Mouse (Mus musculus) G1E (cell line): Measurements from ENCODE around the gene Cradd. TPM values are rescaled to one million over a fixed set of nuclear protein-coding genes. Genes with fewer than 3 reads are reported as not detected.
A peak's percentile ranks its signal among the peaks of the same experiment; 100 is the strongest.

Source experiments
- ATAC-seq: 2 replicates; pipeline ENCODE4 v1.8.0; 2016; ENCODE audit warnings: mild to moderate bottlenecking; ENCODE audit not compliant: insufficient number of reproducible peaks, poor library complexity, low FRiP score, severe bottlenecking; ENCODE audit errors: extremely low read depth
- DNase-seq: peaks from one replicate; pipeline ENCODE4 v3.0.0; 2012; ENCODE audit warnings: low spot score
- H3K27me3 ChIP-seq: 2 replicates; pipeline ENCODE4 v1.6.1; 2012; ENCODE audit warnings: mild to moderate bottlenecking, low read length, inconsistent platforms; ENCODE audit not compliant: insufficient read depth
- H3K36me3 ChIP-seq: replicated peaks from 2 replicates; pipeline ENCODE3; 2012; ENCODE audit warnings: mild to moderate bottlenecking, inconsistent platforms
- H3K4me1 ChIP-seq: 2 replicates; pipeline ENCODE4 v1.6.1; 2012; ENCODE audit warnings: low read depth, low read length, inconsistent platforms, mixed read lengths; ENCODE audit not compliant: insufficient read depth
- H3K4me3 ChIP-seq: 2 replicates; pipeline ENCODE4 v1.5.1; 2012; ENCODE audit warnings: low read depth, mild to moderate bottlenecking, inconsistent platforms, low read length, moderate library complexity, mixed read lengths
- H3K9me3 ChIP-seq: replicated peaks from 2 replicates; pipeline ENCODE4 v1.6.1; 2012; ENCODE audit warnings: inconsistent platforms
- CTCF ChIP-seq: IDR thresholded peaks from 2 replicates; pipeline ENCODE4 v1.5.1; 2012; ENCODE audit warnings: low read depth, low read length, inconsistent platforms, mixed read lengths
- GATA1 ChIP-seq: IDR thresholded peaks from 2 replicates; pipeline ENCODE4 v1.6.1; 2012; ENCODE audit warnings: borderline replicate concordance, low read length, inconsistent platforms, mixed read lengths
- GATA2 ChIP-seq: IDR thresholded peaks from 2 replicates; pipeline ENCODE4 v1.6.1; 2012; ENCODE audit warnings: low read depth, low read length, inconsistent platforms, borderline replicate concordance
- POLR2AphosphoS5 ChIP-seq: IDR thresholded peaks from 2 replicates; pipeline ENCODE4 v1.6.1; 2012; ENCODE audit warnings: low read depth, low read length, inconsistent platforms; ENCODE audit not compliant: insufficient replicate concordance
- TAL1 ChIP-seq: conservative IDR thresholded peaks from 2 replicates; pipeline ENCODE4 v1.6.1; 2012; ENCODE audit warnings: low read depth, low read length, inconsistent platforms, mixed read lengths
- polyA plus RNA-seq: library from polyadenylated mRNA; stranded (reverse); fragments of >175 nt; gene quantifications from 2 replicates; pipeline ENCODE4 v1.2.3, GENCODE M21; 2012
- total RNA-seq, 2 experiments: library from RNA; stranded (forward) in 1 of 2; stranded (reverse) in 1 of 2; fragments of 200-1000 nt in 1 of 2; fragments of >200 nt in 1 of 2; fragmentation: Nextera tagmentation in 1 of 2; gene quantifications; 2 replicates each; pipeline ENCODE4 v1.2.3; 2014 to 2017

Gene Cradd
- total and polyA plus RNA-seq, 3 experiments: 9.0 to 81.4 (median 22.5) TPM

DNA sequence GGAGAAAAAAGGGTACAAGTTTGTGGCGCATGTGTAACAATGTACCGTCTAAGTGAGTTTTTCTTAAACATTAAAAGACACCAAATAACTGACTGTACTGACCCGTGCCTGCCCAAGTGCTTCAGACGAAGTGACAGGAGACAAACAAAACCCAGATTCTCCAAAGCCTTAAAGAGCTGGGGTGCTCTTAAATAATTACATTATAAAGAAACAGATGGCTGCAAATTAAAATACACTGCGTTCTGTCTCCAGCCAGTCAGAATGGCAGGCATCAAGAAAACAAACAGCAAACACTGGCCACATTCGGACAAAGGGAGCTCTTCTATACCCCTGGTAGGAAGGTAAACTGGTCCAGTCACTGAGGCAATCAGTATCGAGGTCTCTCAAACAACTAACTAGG is 43.3 kb upstream of the Cradd start:
- Histone ChIP-seq H3K27me3 (peaks cover 16% of the 10 kb centered on the region), H3K4me1 (no peaks in the 10 kb centered on the region; the same call in 1 of the 2 replicates), H3K4me3 (no peak overlapping the region), H3K36me3 (no peaks in the 10 kb centered on the region), H3K9me3 (no peaks in the 10 kb centered on the region)
- ATAC-seq (no peak), DNase-seq (no peak)
- no peak for TF ChIP-seq TAL1
- no peak for TF ChIP-seq GATA1
- no peak for TF ChIP-seq CTCF
- no peak for TF ChIP-seq POLR2AphosphoS5
- no peak for TF ChIP-seq GATA2

DNA sequence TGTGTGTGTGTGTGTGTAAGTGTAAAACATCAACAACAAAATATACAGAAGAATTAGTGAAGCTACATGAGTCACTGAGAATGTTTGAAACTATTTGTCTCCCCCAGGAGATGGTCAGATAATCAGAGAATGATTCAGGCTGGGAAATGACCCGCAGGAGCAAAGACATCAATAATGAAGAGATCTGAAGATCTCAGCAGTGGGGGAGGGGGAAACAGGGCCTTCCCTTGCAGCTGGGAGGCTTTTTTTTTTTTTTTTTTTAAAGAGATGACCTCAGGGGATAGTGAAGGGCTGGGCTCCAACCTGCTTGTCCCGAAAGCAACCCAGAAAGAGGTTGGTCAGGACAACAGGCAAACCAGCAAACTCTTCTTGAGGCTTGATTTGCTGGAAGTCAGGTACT is 38.4 kb upstream of the Cradd start:
- Histone ChIP-seq H3K27me3 (peaks cover 22% of the 10 kb centered on the region), H3K4me1 (peaks cover 11% of the 10 kb centered on the region; the same call in 1 of the 2 replicates), H3K9me3 (no peaks in the 10 kb centered on the region), H3K4me3 (no peak overlapping the region), H3K36me3 (no peaks in the 10 kb centered on the region)
- ATAC-seq (no peak), DNase-seq (no peak)
- TF ChIP-seq GATA2 (no peak), TAL1 (no peak)

DNA sequence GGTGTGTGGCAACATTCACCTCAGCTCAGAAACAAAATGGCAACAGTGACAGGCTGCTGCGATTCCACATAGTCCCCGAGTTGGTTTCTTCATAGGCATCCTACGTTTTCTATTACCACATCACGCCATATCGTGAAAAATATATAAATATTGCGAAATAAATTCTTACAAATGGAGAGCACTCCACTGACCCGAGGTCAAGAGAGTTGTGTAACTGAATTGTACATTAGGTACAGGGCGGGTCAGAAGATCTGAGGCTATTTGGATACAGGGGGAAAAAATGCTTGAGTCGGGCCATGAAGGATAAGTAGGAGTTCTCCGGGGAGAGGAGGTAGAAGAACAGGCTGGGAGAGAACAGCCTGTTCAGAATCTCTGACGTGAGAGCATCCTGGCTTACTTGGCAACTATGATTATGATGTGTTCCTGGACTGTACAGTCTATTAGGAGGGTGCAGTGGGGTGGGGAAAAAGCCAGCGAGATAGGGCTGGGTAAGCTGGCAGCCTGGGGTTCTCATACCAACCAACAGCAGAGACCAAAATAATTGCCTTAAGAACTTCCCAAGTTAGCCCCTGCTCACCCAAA is 37.4 kb upstream of the Cradd start:
- Histone ChIP-seq H3K27me3 (peaks cover 22% of the 10 kb centered on the region), H3K9me3 (no peaks in the 10 kb centered on the region), H3K4me1 (peaks cover 13% of the 10 kb centered on the region; the same call in 1 of the 2 replicates), H3K36me3 (no peaks in the 10 kb centered on the region), H3K4me3 (no peak overlapping the region)
- DNase-seq: no peak
- no peak for TF ChIP-seq GATA1
- ATAC-seq: no peak

DNA sequence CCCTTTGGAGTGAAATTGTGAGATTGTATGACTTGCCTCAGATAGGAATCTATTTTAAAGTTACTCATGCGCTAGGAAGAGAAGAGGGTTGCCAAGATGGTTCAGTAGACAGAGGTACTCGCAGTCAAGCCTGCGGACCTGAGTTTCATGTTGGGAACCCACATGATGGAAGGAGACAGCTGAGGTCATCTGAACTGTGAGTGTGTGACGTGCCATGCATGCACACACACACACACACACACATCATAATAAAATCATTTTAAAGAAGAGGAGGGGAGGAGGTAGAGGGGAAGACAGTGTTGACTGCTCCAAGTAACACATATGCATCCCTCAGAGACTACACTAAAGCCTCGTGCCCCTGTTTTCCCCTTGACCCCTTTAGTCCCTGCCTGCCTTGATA is 36.1 kb upstream of the Cradd start:
- H3K9me3 ChIP-seq: no peaks in the 10 kb centered on the region
- no peak overlapping the region for H3K4me3 ChIP-seq
- TF ChIP-seq GATA1 (no peak), POLR2AphosphoS5 (no peak), GATA2 (no peak), CTCF (no peak), TAL1 (no peak)
- DNase-seq (no peak), ATAC-seq (no peak)
- H3K27me3 ChIP-seq: peaks cover 26% of the 10 kb centered on the region
- H3K4me1 ChIP-seq: peaks cover 13% of the 10 kb centered on the region; the same call in 1 of the 2 replicates
- H3K36me3 ChIP-seq: no peaks in the 10 kb centered on the region

DNA sequence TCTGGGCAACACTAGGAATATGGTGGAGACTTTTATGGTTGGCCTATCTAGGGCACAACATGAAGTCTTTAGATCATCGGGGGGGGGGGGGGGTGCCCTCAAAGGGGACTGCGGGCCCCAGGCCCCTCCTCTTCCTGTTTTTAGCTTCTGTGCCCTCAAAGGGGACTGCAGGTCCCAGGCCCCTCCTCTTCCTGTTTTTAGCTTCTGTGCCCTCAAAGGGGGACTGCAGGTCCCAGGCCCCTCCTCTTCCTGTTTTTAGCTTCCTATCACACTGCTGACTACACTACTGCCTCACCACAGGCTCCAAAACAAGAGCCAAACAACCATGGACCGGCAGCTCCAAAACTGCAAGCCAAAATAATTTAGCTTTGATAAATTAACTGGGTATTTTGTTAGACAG is 33.8 kb upstream of the Cradd start:
- TF ChIP-seq CTCF (no peak), GATA2 (no peak), TAL1 (no peak), GATA1 (no peak), POLR2AphosphoS5 (no peak)
- Histone ChIP-seq H3K4me3 (no peak overlapping the region), H3K36me3 (no peaks in the 10 kb centered on the region), H3K27me3 (peaks cover 24% of the 10 kb centered on the region), H3K9me3 (no peaks in the 10 kb centered on the region), H3K4me1 (peaks cover 13% of the 10 kb centered on the region; the same call in 1 of the 2 replicates)
- DNase-seq (peak; percentile 7), ATAC-seq (peak; percentile 45; the same call in 1 of the 2 replicates)

DNA sequence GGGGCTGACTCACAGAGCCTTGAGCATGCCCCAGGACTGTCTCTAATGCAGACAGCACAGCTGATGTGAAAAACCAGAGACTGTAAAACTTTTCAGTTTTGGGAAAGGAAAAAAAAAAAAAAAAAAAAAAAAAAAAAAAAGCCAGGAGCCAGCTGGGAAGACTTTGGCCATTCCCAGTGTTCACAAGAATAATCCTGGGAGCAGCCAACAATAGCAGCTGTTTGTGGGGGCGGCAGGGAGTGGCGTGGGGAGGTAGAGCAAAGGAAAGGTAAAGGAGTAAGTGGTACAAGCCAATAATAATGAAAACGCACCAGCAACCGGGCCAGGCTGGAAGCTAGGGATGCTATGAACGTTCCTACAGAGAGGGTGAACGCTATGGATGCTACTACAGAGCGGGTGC is 32.8 kb upstream of the Cradd start:
- ATAC-seq (no peak), DNase-seq (no peak)
- Histone ChIP-seq H3K27me3 (peaks cover 27% of the 10 kb centered on the region), H3K4me3 (no peak overlapping the region), H3K4me1 (peaks cover 13% of the 10 kb centered on the region; the same call in 1 of the 2 replicates), H3K9me3 (no peaks in the 10 kb centered on the region), H3K36me3 (no peaks in the 10 kb centered on the region)
- no peak for TF ChIP-seq CTCF
- TF ChIP-seq GATA1: no peak
- no peak for TF ChIP-seq GATA2
- no peak for TF ChIP-seq TAL1
- no peak for TF ChIP-seq POLR2AphosphoS5

DNA sequence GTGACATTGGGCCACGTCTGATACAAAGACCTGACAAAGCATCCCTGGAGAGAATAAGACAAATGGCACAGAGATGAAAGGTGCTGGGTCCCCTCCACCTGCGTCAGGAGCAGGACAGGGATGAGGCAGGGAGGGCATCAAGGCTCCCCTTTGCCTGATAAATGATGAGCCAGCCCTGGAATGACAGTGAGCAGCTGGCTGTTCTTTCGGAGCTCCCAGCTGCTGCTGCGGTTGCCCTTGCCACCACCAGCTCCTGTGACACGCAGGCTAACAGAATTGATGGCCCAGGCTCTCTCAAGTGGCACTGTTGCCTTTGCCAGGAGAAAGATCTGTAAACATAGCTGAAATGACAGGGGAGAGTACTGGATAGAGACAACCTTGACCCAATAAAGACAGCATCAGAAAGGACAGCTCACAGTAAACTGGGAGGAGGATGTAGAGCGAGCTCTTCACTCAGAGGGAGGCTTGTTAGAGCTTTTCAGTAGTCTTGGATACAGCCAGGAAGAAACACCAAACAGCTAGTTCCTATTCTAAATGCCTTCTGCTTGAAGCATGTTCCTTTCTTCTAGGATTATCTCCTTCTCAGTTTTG is 31.8 kb upstream of the Cradd start:
- TF ChIP-seq TAL1 (no peak), CTCF (no peak), POLR2AphosphoS5 (no peak)
- Histone ChIP-seq H3K9me3 (no peaks in the 10 kb centered on the region), H3K27me3 (peaks cover 30% of the 10 kb centered on the region), H3K4me3 (no peak overlapping the region), H3K4me1 (peaks cover 13% of the 10 kb centered on the region; the same call in 1 of the 2 replicates), H3K36me3 (no peaks in the 10 kb centered on the region)
- no peak for DNase-seq
- ATAC-seq: no peak
